Mouse (Mus musculus): ENCODE results near the gene Btbd2.

DNA sequence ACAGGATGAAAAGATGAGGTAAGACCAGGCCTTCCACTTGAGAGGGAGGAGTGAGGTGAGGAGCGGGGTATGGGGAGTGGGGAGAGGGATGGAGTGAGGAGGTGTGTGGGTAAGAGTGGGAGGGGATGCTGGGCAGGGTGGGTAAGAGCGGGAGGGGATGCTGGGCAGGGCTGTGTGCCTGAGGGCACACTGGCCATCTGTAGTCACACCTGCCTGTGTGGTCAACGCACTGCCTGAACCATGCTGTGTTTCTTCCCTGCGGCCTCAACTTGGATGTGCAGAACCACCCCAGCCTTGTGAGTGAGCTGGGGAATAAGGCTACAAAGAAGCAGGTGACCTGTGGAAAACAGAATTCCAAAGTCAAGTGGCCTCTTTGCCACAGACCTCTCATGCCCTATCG, 47.5 kb upstream of the Btbd2 start:
- no peak for TF ChIP-seq CTCF (IDR thresholded peaks at IDR 0.05; ENCODE audit: low read depth)
- TF ChIP-seq EP300 (IDR thresholded peaks at IDR 0.05; ENCODE audit: low read depth), result no peak

Data from liver, postnatal 0 days (tissue).